Mouse (Mus musculus) CH12.LX (cell line): ENCODE measurements at regions not wholly inside any gene's neighbourhood (a gene's known extent, or its start where the extent isn't known, plus 50 kb on each side); places are given as distances from the start of the nearest gene placed in this dataset.

Source experiments
- DNase-seq: peaks from one replicate; pipeline ENCODE4 v3.0.0-alpha.2; 2013; ENCODE audit errors: extremely low read depth
- H3K27ac ChIP-seq: 2 replicates; pipeline ENCODE4 v1.5.1; 2012; ENCODE audit warnings: low read depth, mild to moderate bottlenecking, control low read depth, moderate library complexity; ENCODE audit not compliant: insufficient read depth
- H3K27me3 ChIP-seq: replicated peaks from 2 replicates; pipeline ENCODE3; 2012; ENCODE audit warnings: inconsistent platforms
- H3K36me3 ChIP-seq, 2 experiments: replicated peaks in 1 of 2; 2 replicates each; pipeline versions ENCODE3 to v1.6.1; 2012; ENCODE audit warnings: inconsistent platforms in 1 of 2, low read length in 1 of 2, mild to moderate bottlenecking in 1 of 2, mixed read lengths in 1 of 2, moderate library complexity in 1 of 2; ENCODE audit not compliant: control insufficient read depth in 1 of 2, insufficient read depth in 1 of 2
- H3K4me1 ChIP-seq, 2 experiments: 2 replicates each; pipeline ENCODE4 v1.6.1; 2012; ENCODE audit warnings: inconsistent platforms in 1 of 2, moderate library complexity in 1 of 2; ENCODE audit not compliant: insufficient read depth in 2 of 2, control insufficient read depth in 1 of 2
- H3K4me2 ChIP-seq: 2 replicates; pipeline ENCODE4 v1.6.1; 2012; ENCODE audit warnings: low read depth, mild to moderate bottlenecking, control low read depth; ENCODE audit not compliant: poor library complexity, insufficient read depth, severe bottlenecking
- H3K4me3 ChIP-seq, 3 experiments: fragments of 150-350 bp in 1 of 3; sonication (generic) in 1 of 3; replicated peaks in 1 of 3; 2 replicates each; pipeline versions ENCODE3 to v1.5.1; 2011 to 2012; ENCODE audit warnings: low read depth in 2 of 3, low read length in 2 of 3, mild to moderate bottlenecking in 2 of 3, moderate library complexity in 2 of 3, control low read depth in 1 of 3, improper control_type of control experiment in 1 of 3, inconsistent platforms in 1 of 3, mixed read lengths in 1 of 3; ENCODE audit not compliant: poor library complexity in 1 of 3
- H3K79me2 ChIP-seq: replicated peaks from 2 replicates; pipeline ENCODE4 v1.6.1; 2012; ENCODE audit warnings: mild to moderate bottlenecking, moderate library complexity; ENCODE audit not compliant: control insufficient read depth, poor library complexity, insufficient read depth, severe bottlenecking; ENCODE audit errors: extremely low read depth
- H3K9ac ChIP-seq: 2 replicates; pipeline ENCODE4 v1.6.1; 2012; ENCODE audit warnings: low read depth, mild to moderate bottlenecking, control low read depth, moderate library complexity; ENCODE audit not compliant: insufficient read depth
- H3K9me3 ChIP-seq: replicated peaks from 2 replicates; pipeline ENCODE3; 2012; ENCODE audit warnings: low read length, inconsistent platforms, mixed read lengths
- CHD1 ChIP-seq: IDR thresholded peaks from 2 replicates; pipeline ENCODE4 v1.6.1; 2012; ENCODE audit warnings: low read depth, low read length, improper control_type of control experiment, inconsistent platforms
- CTCF ChIP-seq, 2 experiments: IDR thresholded peaks in 1 of 2; conservative IDR thresholded peaks in 1 of 2; 2 replicates each; pipeline ENCODE4 v1.5.1; 2011 to 2012; ENCODE audit warnings: low read depth in 2 of 2, low read length in 2 of 2, improper control_type of control experiment in 1 of 2, inconsistent platforms in 1 of 2, mild to moderate bottlenecking in 1 of 2, moderate library complexity in 1 of 2
- E2F4 ChIP-seq: IDR thresholded peaks from 2 replicates; pipeline ENCODE4 v1.6.1; 2011; ENCODE audit warnings: low read depth, low read length, improper control_type of control experiment; ENCODE audit not compliant: insufficient replicate concordance
- ELF1 ChIP-seq: IDR thresholded peaks from 2 replicates; pipeline ENCODE4 v1.6.1; 2014; ENCODE audit warnings: low read depth, mild to moderate bottlenecking, inconsistent platforms, low read length, improper control_type of control experiment
- EP300 ChIP-seq: IDR thresholded peaks from 2 replicates; pipeline ENCODE4 v1.6.1; 2011; ENCODE audit warnings: low read length, improper control_type of control experiment
- ETS1 ChIP-seq: conservative IDR thresholded peaks from 2 replicates; pipeline ENCODE4 v1.6.1; 2012; ENCODE audit warnings: low read depth, mild to moderate bottlenecking, inconsistent platforms, low read length, improper control_type of control experiment, moderate library complexity
- HCFC1 ChIP-seq: IDR thresholded peaks from 2 replicates; pipeline ENCODE4 v1.6.1; 2012; ENCODE audit warnings: low read depth, mild to moderate bottlenecking, inconsistent platforms, low read length, improper control_type of control experiment
- KAT2A ChIP-seq: IDR thresholded peaks from 2 replicates; pipeline ENCODE4 v1.6.1; 2012; ENCODE audit warnings: low read length, improper control_type of control experiment, inconsistent platforms; ENCODE audit not compliant: insufficient replicate concordance
- MAX ChIP-seq: IDR thresholded peaks from 2 replicates; pipeline ENCODE4 v1.6.1; 2011; ENCODE audit warnings: low read length, improper control_type of control experiment
- MAZ ChIP-seq: IDR thresholded peaks from 2 replicates; pipeline ENCODE4 v1.6.1; 2012; ENCODE audit warnings: low read depth, mild to moderate bottlenecking, inconsistent platforms, low read length, improper control_type of control experiment, moderate library complexity
- MYC ChIP-seq: IDR thresholded peaks from 2 replicates; pipeline ENCODE4 v1.6.1; 2011; ENCODE audit warnings: low read depth, mild to moderate bottlenecking, improper control_type of control experiment, low read length
- NELFE ChIP-seq: IDR thresholded peaks from 2 replicates; pipeline ENCODE4 v1.6.1; 2011; ENCODE audit warnings: low read depth, low read length, improper control_type of control experiment
- NRF1 ChIP-seq: IDR thresholded peaks from 2 replicates; pipeline ENCODE4 v1.6.1; 2014; ENCODE audit warnings: low read depth, mild to moderate bottlenecking, inconsistent platforms, low read length, improper control_type of control experiment, moderate library complexity
- POLR2A ChIP-seq: IDR thresholded peaks from 2 replicates; pipeline ENCODE4 v1.6.1; 2011; ENCODE audit warnings: low read depth, mild to moderate bottlenecking, improper control_type of control experiment, low read length
- POLR2AphosphoS2 ChIP-seq: IDR thresholded peaks from 2 replicates; pipeline ENCODE4 v1.6.1; 2011; ENCODE audit warnings: low read depth, low read length, improper control_type of control experiment
- RAD21 ChIP-seq: IDR thresholded peaks from 2 replicates; pipeline ENCODE4 v1.6.1; 2011; ENCODE audit warnings: low read depth, mild to moderate bottlenecking, low read length, improper control_type of control experiment, moderate library complexity
- RCOR1 ChIP-seq: conservative IDR thresholded peaks from 2 replicates; pipeline ENCODE4 v1.6.1; 2012; ENCODE audit warnings: low read depth, mild to moderate bottlenecking, inconsistent platforms, low read length, improper control_type of control experiment
- SIN3A ChIP-seq: IDR thresholded peaks from 2 replicates; pipeline ENCODE4 v1.6.1; 2012; ENCODE audit warnings: low read length, improper control_type of control experiment, inconsistent platforms
- SMC3 ChIP-seq: IDR thresholded peaks from 2 replicates; pipeline ENCODE4 v1.6.1; 2011; ENCODE audit warnings: low read depth, low read length, improper control_type of control experiment
- TBP ChIP-seq: conservative IDR thresholded peaks from 2 replicates; pipeline ENCODE4 v1.6.1; 2011; ENCODE audit warnings: low read depth, low read length, improper control_type of control experiment
- UBTF ChIP-seq: IDR thresholded peaks from 2 replicates; pipeline ENCODE4 v1.6.1; 2012; ENCODE audit warnings: low read depth, mild to moderate bottlenecking, inconsistent platforms, low read length, improper control_type of control experiment, moderate library complexity
- USF1 ChIP-seq: IDR thresholded peaks from 2 replicates; pipeline ENCODE4 v1.6.1; 2014; ENCODE audit warnings: low read depth, mild to moderate bottlenecking, inconsistent platforms, low read length, improper control_type of control experiment
- USF2 ChIP-seq: conservative IDR thresholded peaks from 2 replicates; pipeline ENCODE4 v1.6.1; 2011; ENCODE audit warnings: low read depth, low read length, improper control_type of control experiment
- ZC3H11A ChIP-seq: IDR thresholded peaks from 2 replicates; pipeline ENCODE4 v1.6.1; 2012; ENCODE audit warnings: low read depth, mild to moderate bottlenecking, inconsistent platforms, low read length, improper control_type of control experiment
- ZMIZ1 ChIP-seq: IDR thresholded peaks from 2 replicates; pipeline ENCODE4 v1.6.1; 2012; ENCODE audit warnings: low read depth, mild to moderate bottlenecking, inconsistent platforms, low read length, improper control_type of control experiment
- ZNF384 ChIP-seq: IDR thresholded peaks from 2 replicates; pipeline ENCODE4 v1.6.1; 2012; ENCODE audit warnings: low read depth, low read length, improper control_type of control experiment, inconsistent platforms
- dilution Hi-C: fragments of 300-500 bp; cut with MboI; formaldehyde crosslinking; loops from 2 replicates; pipeline ENCODE4 v1.14.3; 2020; ENCODE audit warnings: low sequenced_read_pairs; ENCODE audit not compliant: extremely low pct_unique_long_range_greater_than_20kb, extremely low pct_ligation_motif_present
- in situ Hi-C: fragments of 300-500 bp; cut with MboI; formaldehyde crosslinking; loops from 3 replicates; pipeline ENCODE4 v1.14.3; 2019; ENCODE audit warnings: low sequenced_read_pairs, low pct_ligation_motif_present, low pct_unique_long_range_greater_than_20kb, mixed read lengths

GRCm38 (mm10) chr2:135577228-135577627 lies 81.6 kb upstream of the Plcb4 start:
- no peak overlapping the region for H3K4me3 ChIP-seq
- H3K27me3 ChIP-seq, result no peaks in the 10 kb centered on the region
- H3K4me1 ChIP-seq, result no peaks in the 10 kb centered on the region
- DNase-seq, result no peak
- no peak overlapping the region for H3K4me2 ChIP-seq
- H3K36me3 ChIP-seq, result no peaks in the 10 kb centered on the region
- no peak for TF ChIP-seq SIN3A
- dilution Hi-C loops, result no loop called here
- no peak overlapping the region for H3K9ac ChIP-seq
- in situ Hi-C loops, result no loop called here
- H3K9me3 ChIP-seq, result peaks cover 55% of the 10 kb centered on the region
- H3K79me2 ChIP-seq, result no peaks in the 10 kb centered on the region
- no peak overlapping the region for H3K27ac ChIP-seq

GRCm38 (mm10) chr2:135578135-135578534 lies 80.7 kb upstream of the Plcb4 start:
- no peaks in the 10 kb centered on the region for H3K36me3 ChIP-seq
- TF ChIP-seq MAX (no peak), NRF1 (no peak), ZMIZ1 (no peak), ETS1 (no peak), RAD21 (no peak), POLR2AphosphoS2 (no peak), ZNF384 (no peak), MYC (no peak), RCOR1 (no peak), TBP (no peak), SIN3A (no peak), EP300 (no peak)
- TF ChIP-seq, all 38 proteins: peak for 0
- dilution Hi-C loops (no loop called here), in situ Hi-C loops (no loop called here)
- Histone ChIP-seq H3K4me1 (no peaks in the 10 kb centered on the region), H3K27ac (no peak overlapping the region), H3K4me2 (no peak overlapping the region), H3K9me3 (peaks cover 56% of the 10 kb centered on the region), H3K4me3 (no peak overlapping the region), H3K79me2 (no peaks in the 10 kb centered on the region), H3K27me3 (no peaks in the 10 kb centered on the region), H3K9ac (no peak overlapping the region)
- no peak for DNase-seq

GRCm38 (mm10) chr2:135579514-135579913 lies 79.3 kb upstream of the Plcb4 start:
- Histone ChIP-seq H3K9me3 (peaks cover 56% of the 10 kb centered on the region), H3K9ac (no peak overlapping the region), H3K4me3 (no peak overlapping the region), H3K27me3 (no peaks in the 10 kb centered on the region), H3K27ac (no peak overlapping the region), H3K79me2 (no peaks in the 10 kb centered on the region), H3K4me2 (no peak overlapping the region), H3K4me1 (no peaks in the 10 kb centered on the region), H3K36me3 (no peaks in the 10 kb centered on the region)
- DNase-seq, result no peak
- dilution Hi-C loops (no loop called here), in situ Hi-C loops (no loop called here)
- TF ChIP-seq POLR2A, result no peak
- TF ChIP-seq ZC3H11A, result no peak
- no peak for TF ChIP-seq CTCF (conservative IDR thresholded peaks at IDR 0.05 in 1 of 2, IDR thresholded peaks at IDR 0.05 in 1 of 2; ENCODE audit: low read depth in 2 of 2, low read length in 2 of 2)
- no peak for TF ChIP-seq HCFC1
- TF ChIP-seq RCOR1, result no peak
- TF ChIP-seq MAZ, result no peak
- no peak for TF ChIP-seq SIN3A
- no peak for TF ChIP-seq EP300
- no peak for TF ChIP-seq KAT2A
- TF ChIP-seq NRF1, result no peak
- TF ChIP-seq ETS1, result no peak
- no peak for TF ChIP-seq E2F4
- no peak for TF ChIP-seq SMC3
- TF ChIP-seq USF1, result no peak
- no peak for TF ChIP-seq USF2
- TF ChIP-seq CHD1, result no peak
- no peak for TF ChIP-seq NELFE
- TF ChIP-seq UBTF, result no peak
- no peak for TF ChIP-seq ELF1
- TF ChIP-seq RAD21, result no peak
